Mouse (Mus musculus) cerebellum, adult 2 months (tissue): Measurements from ENCODE around the gene Dbil5.

ENCODE experiments used
- CTCF ChIP-seq: fragments of 200-500 bp; IDR thresholded peaks from 2 replicates; pipeline ENCODE4 v1.5.1; 2011; ENCODE audit warnings: low read depth, mild to moderate bottlenecking, control low read depth, low read length, moderate library complexity, borderline replicate concordance; ENCODE audit not compliant: insufficient read depth
- POLR2A ChIP-seq: fragments of 200-500 bp; IDR thresholded peaks from 2 replicates; pipeline ENCODE4 v1.6.1; 2011; ENCODE audit warnings: low read length, control low read depth, borderline replicate concordance; ENCODE audit not compliant: insufficient read depth

GRCm38 (mm10) chr11:76170207-76170606 lies 47.2 kb upstream of the Dbil5 start:
- TF ChIP-seq POLR2A = no peak
- no peak for TF ChIP-seq CTCF
